ENCODE assay signal across 8 mouse cellular contexts in the genomic region with DNA sequence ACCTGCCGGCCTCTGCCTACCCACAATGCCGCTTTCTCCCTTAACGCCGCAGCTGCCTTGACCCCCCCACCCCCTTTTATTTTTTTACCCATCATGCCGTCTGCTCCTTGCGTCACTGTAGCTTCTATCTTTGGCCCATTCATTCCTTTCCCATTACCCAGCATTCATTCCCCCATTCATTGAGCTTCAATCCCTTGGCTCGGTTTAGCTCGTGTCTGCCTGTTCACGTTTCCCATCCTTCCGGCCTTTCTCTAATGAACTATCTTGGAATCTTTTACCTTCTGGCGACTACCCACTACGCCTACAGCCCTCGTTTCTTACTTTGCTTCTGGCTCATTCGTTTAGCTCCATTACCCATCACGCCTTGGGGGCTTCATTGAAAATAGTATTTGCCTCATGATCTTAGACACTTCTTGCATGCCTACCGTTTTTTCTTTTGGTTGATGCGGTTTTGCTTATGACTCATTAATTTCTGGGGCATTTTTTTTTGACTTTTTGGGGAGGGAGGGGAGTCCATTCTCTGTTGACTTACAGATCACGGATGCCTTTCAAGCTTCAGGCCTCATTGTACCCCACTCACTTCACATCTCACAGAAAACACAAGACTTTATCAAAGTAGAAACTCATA. TPM values are rescaled to one million over a fixed set of nuclear protein-coding genes. Genes with fewer than 3 reads are reported as not detected.
A peak's percentile ranks its signal among the peaks of the same experiment; 100 is the strongest.
DNase-seq lines count a peak whose midpoint lies in the region; ATAC-seq and TF ChIP-seq lines count a peak whose summit lies in the region.

No protein-coding gene starts in this region.

- H3K27ac ChIP-seq in embryonic facial prominence, embryonic 14.5 days (replicated peaks; ENCODE audit: low read depth, low read length): peak overlapping the region; percentile 88
- peak overlapping the region; percentile 80 for H3K27ac ChIP-seq in intestine, postnatal 0 days (ENCODE audit: low read depth, low read length)
- H3K27ac ChIP-seq in neural tube, embryonic 15.5 days (replicated peaks): peak overlapping the region; percentile 93

- H3K27me3 ChIP-seq in embryonic facial prominence, embryonic 14.5 days (replicated peaks; ENCODE audit: control insufficient read depth, insufficient read depth, low read length): no peaks in the 10 kb centered on the region
- H3K27me3 ChIP-seq in intestine, postnatal 0 days (replicated peaks; ENCODE audit: control insufficient read depth, insufficient read depth, low read length): no peaks in the 10 kb centered on the region
- H3K27me3 ChIP-seq in neural tube, embryonic 15.5 days (replicated peaks): no peaks in the 10 kb centered on the region

- WGBS in lung, adult 2 months: 5% methylated on average over 18 of the region's 18 CpGs
- 6% methylated on average over 18 of the region's 18 CpGs for WGBS in embryonic facial prominence, embryonic 14.5 days
- 5% methylated on average over 18 of the region's 18 CpGs for whole genome bisulfite sequencing in intestine, postnatal 0 days
- 5% methylated on average over 18 of the region's 18 CpGs for WGBS in neural tube, embryonic 15.5 days

- no peak for ATAC-seq in embryonic facial prominence, embryonic 14.5 days (ENCODE audit: low read depth)
- peak; percentile 44; the same call in 1 of the 2 replicates for ATAC-seq in intestine, postnatal 0 days
- ATAC-seq in neural tube, embryonic 15.5 days (ENCODE audit: low FRiP score): no peak

- H3K4me1 ChIP-seq in lung, adult 2 months (ENCODE audit: control insufficient read depth, insufficient read depth, low read length): peaks cover 3% of the 10 kb centered on the region; the same call in 1 of the 2 replicates
- 0 out of 2 replicates have a peak, but pooled peaks cover 4% of the 10 kb centered on the region for H3K4me1 ChIP-seq in embryonic facial prominence, embryonic 14.5 days (ENCODE audit: control insufficient read depth, insufficient read depth, low read length)
- H3K4me1 ChIP-seq in intestine, postnatal 0 days (replicated peaks; ENCODE audit: control insufficient read depth, insufficient read depth, low read length): no peaks in the 10 kb centered on the region; the same call in 1 of the 2 replicates
- peaks cover 24% of the 10 kb centered on the region for H3K4me1 ChIP-seq in neural tube, embryonic 15.5 days

- H3K9ac ChIP-seq in embryonic facial prominence, embryonic 14.5 days (ENCODE audit: low read depth, low read length): peak overlapping the region; percentile 57
- peak overlapping the region; percentile 18 for H3K9ac ChIP-seq in intestine, postnatal 0 days (ENCODE audit: low read depth, low read length)
- H3K9ac ChIP-seq in neural tube, embryonic 15.5 days (replicated peaks): peak overlapping the region; percentile 56

- intact Hi-C loops in left cerebral cortex, postnatal 4 days (cut with DNase I): no loop called here

- TF ChIP-seq CTCF in lung, adult 2 months (IDR thresholded peaks at IDR 0.05; ENCODE audit: insufficient read depth, low read length): no peak
- no peak for TF ChIP-seq CTCF in intestine, postnatal 0 days (IDR thresholded peaks at IDR 0.05; ENCODE audit: low read depth)

- DNase-seq in lung, adult 2 months: no peak
- DNase-seq in lung, postnatal 4 days: no peak
- DNase-seq in embryonic facial prominence, embryonic 14.5 days (ENCODE audit: low spot score): no peak
- no peak for DNase-seq in layer of hippocampus, postnatal 14 days (ENCODE audit: low spot score in 2 of 2)
- no peak for DNase-seq in left cerebral cortex, postnatal 4 days
- DNase-seq in spleen, adult 18-20 months: no peak

- peaks cover 55% of the 10 kb centered on the region for H3K36me3 ChIP-seq in embryonic facial prominence, embryonic 14.5 days (ENCODE audit: control insufficient read depth, insufficient read depth, low read length)
- H3K36me3 ChIP-seq in intestine, postnatal 0 days (ENCODE audit: control insufficient read depth, insufficient read depth): peaks cover 43% of the 10 kb centered on the region
- H3K36me3 ChIP-seq in neural tube, embryonic 15.5 days: peaks cover 31% of the 10 kb centered on the region

- peak overlapping the region; percentile 68 for H3K4me3 ChIP-seq in lung, adult 2 months (replicated peaks; ENCODE audit: extremely low read depth, low read depth, low read length)
- peak overlapping the region; percentile 37 for H3K4me3 ChIP-seq in embryonic facial prominence, embryonic 14.5 days (ENCODE audit: low read depth, low read length)
- peak overlapping the region; percentile 34 for H3K4me3 ChIP-seq in intestine, postnatal 0 days (ENCODE audit: low read depth, low read length)
- peak overlapping the region; percentile 42 for H3K4me3 ChIP-seq in neural tube, embryonic 15.5 days (replicated peaks)

- H3K9me3 ChIP-seq in embryonic facial prominence, embryonic 14.5 days (ENCODE audit: control insufficient read depth, low read length): peaks cover 9% of the 10 kb centered on the region
- no peaks in the 10 kb centered on the region for H3K9me3 ChIP-seq in intestine, postnatal 0 days (ENCODE audit: control insufficient read depth)
- H3K9me3 ChIP-seq in neural tube, embryonic 15.5 days (replicated peaks): no peaks in the 10 kb centered on the region; the same call in 1 of the 2 replicates

- TF ChIP-seq POLR2A in lung, adult 2 months (IDR thresholded peaks at IDR 0.05; ENCODE audit: borderline replicate concordance, extremely low read depth, low read depth, low read length): no peak

- peak overlapping the region; percentile 65 for H3K4me2 ChIP-seq in embryonic facial prominence, embryonic 14.5 days (ENCODE audit: low read depth, low read length)
- peak overlapping the region; percentile 61 for H3K4me2 ChIP-seq in intestine, postnatal 0 days (replicated peaks; ENCODE audit: low read depth)
- H3K4me2 ChIP-seq in neural tube, embryonic 15.5 days: peak overlapping the region; percentile 66

RNA-seq across cellular contexts. Expression of gene Tomm40, which starts 0.9 kb away (rescaled TPM):
- polyA plus RNA-seq in lung, adult 2 months (2012; rRNA removed): 46.0 and 51.3 TPM in 2 replicates
- 114 and 125 TPM in 2 replicates for polyA plus RNA-seq in embryonic facial prominence, embryonic 14.5 days (2014; fragmentation: Nextera tagmentation; extraction: Ambion mirVana)
- polyA plus RNA-seq in intestine, postnatal 0 days (2015; fragmentation: Nextera tagmentation; extraction: Ambion mirVana): 80.1 and 85.5 TPM in 2 replicates
- polyA plus RNA-seq in neural tube, embryonic 15.5 days (2015; fragmentation: Nextera tagmentation; extraction: Ambion mirVana): 155 and 171 TPM in 2 replicates
- 100 to 1,000 TPM; 105 to 115 TPM for total RNA-seq in layer of hippocampus, postnatal 14 days (2021)
- total RNA-seq in left cerebral cortex, postnatal 4 days (2021): 100 to 1,000 TPM in 1 of 2 experiments, 10 to 100 TPM in 1; 95.8 to 104 TPM

RNA-seq across cellular contexts. Expression of gene Apoe, which starts 17.2 kb away (rescaled TPM):
- 815 and 1,134 TPM in 2 replicates for polyA plus RNA-seq in lung, adult 2 months (2012; rRNA removed)
- 482 and 510 TPM in 2 replicates for polyA plus RNA-seq in embryonic facial prominence, embryonic 14.5 days (2014; fragmentation: Nextera tagmentation; extraction: Ambion mirVana)
- polyA plus RNA-seq in intestine, postnatal 0 days (2015; fragmentation: Nextera tagmentation; extraction: Ambion mirVana): 435 and 436 TPM in 2 replicates
- 643 and 683 TPM in 2 replicates for polyA plus RNA-seq in neural tube, embryonic 15.5 days (2015; fragmentation: Nextera tagmentation; extraction: Ambion mirVana)
- total RNA-seq in layer of hippocampus, postnatal 14 days (2021): 1,000 to 10,000 TPM; 2,679 to 2,697 TPM
- total RNA-seq in left cerebral cortex, postnatal 4 days (2021): 100 to 1,000 TPM; 576 to 662 TPM

RNA-seq across cellular contexts. Expression of gene Apoc1, which starts 23.7 kb away (rescaled TPM):
- 25.9 and 29.2 TPM in 2 replicates for polyA plus RNA-seq in lung, adult 2 months (2012; rRNA removed)
- 16.1 and 19.0 TPM in 2 replicates for polyA plus RNA-seq in embryonic facial prominence, embryonic 14.5 days (2014; fragmentation: Nextera tagmentation; extraction: Ambion mirVana)
- polyA plus RNA-seq in intestine, postnatal 0 days (2015; fragmentation: Nextera tagmentation; extraction: Ambion mirVana): 34.7 and 50.0 TPM in 2 replicates
- polyA plus RNA-seq in neural tube, embryonic 15.5 days (2015; fragmentation: Nextera tagmentation; extraction: Ambion mirVana): 6.5 and 7.3 TPM in 2 replicates
- 1 to 10 TPM; 6.1 to 6.8 TPM for total RNA-seq in layer of hippocampus, postnatal 14 days (2021)
- total RNA-seq in left cerebral cortex, postnatal 4 days (2021): 1 to 10 TPM; 2.1 to 3.6 TPM

RNA-seq across cellular contexts. Expression of gene Nectin2, which starts 34.1 kb away (rescaled TPM):
- polyA plus RNA-seq in lung, adult 2 months (2012; rRNA removed): 70.9 and 74.7 TPM in 2 replicates
- polyA plus RNA-seq in embryonic facial prominence, embryonic 14.5 days (2014; fragmentation: Nextera tagmentation; extraction: Ambion mirVana): 55.2 and 62.0 TPM in 2 replicates
- polyA plus RNA-seq in intestine, postnatal 0 days (2015; fragmentation: Nextera tagmentation; extraction: Ambion mirVana): 93.1 and 94.7 TPM in 2 replicates
- polyA plus RNA-seq in neural tube, embryonic 15.5 days (2015; fragmentation: Nextera tagmentation; extraction: Ambion mirVana): 56.5 and 68.7 TPM in 2 replicates
- 10 to 100 TPM; 11.6 to 12.7 TPM for total RNA-seq in layer of hippocampus, postnatal 14 days (2021)
- total RNA-seq in left cerebral cortex, postnatal 4 days (2021): 10 to 100 TPM; 35.7 to 36.4 TPM

RNA-seq across cellular contexts. Expression of gene Apoc4, which starts 34.9 kb away (rescaled TPM):
- 1.1 and 1.4 TPM in 2 replicates for polyA plus RNA-seq in lung, adult 2 months (2012; rRNA removed)
- not detected in 2 replicates for polyA plus RNA-seq in embryonic facial prominence, embryonic 14.5 days (2014; fragmentation: Nextera tagmentation; extraction: Ambion mirVana)
- polyA plus RNA-seq in intestine, postnatal 0 days (2015; fragmentation: Nextera tagmentation; extraction: Ambion mirVana): 0.70 and 1.4 TPM in 2 replicates
- 0.38 and 0.75 TPM in 2 replicates for polyA plus RNA-seq in neural tube, embryonic 15.5 days (2015; fragmentation: Nextera tagmentation; extraction: Ambion mirVana)
- not detected for total RNA-seq in layer of hippocampus, postnatal 14 days (2021)
- not detected for total RNA-seq in left cerebral cortex, postnatal 4 days (2021)
